Mouse (Mus musculus) heart, postnatal 10 days (tissue): ENCODE measurements around the gene Adam10. TPM values are rescaled to one million over a fixed set of nuclear protein-coding genes. Genes with fewer than 3 reads are reported as not detected.

ENCODE experiments used
- microRNA-seq, 2 experiments: library from miRNA; unstranded; fragments of <30 nt; microRNA quantifications; one replicate each; pipeline ENCODE4 v1.2.0; 2022
- total RNA-seq, 2 experiments: library from RNA; stranded (reverse); gene quantifications; 2 replicates each; pipeline ENCODE4 v1.2.3; 2021

Gene Adam10
- total RNA-seq, 2 experiments from 2014 or later: 66.0 to 80.3 TPM

Small RNAs within 50 kb of the gene (microRNA-seq; reads per million reads assigned to microRNA genes)
- 0 reads per million in 2 experiments for gene Gm25149

Other genes with a start within 250 kb of the Adam10 start
- 10 to 100 TPM; 29.8 to 33.2 TPM for gene Rnf111, start 175.3 kb upstream of the Adam10 start, total RNA-seq
- gene Sltm, start 136.2 kb upstream of the Adam10 start, total RNA-seq: 10 to 100 TPM; 30.7 to 30.8 TPM
- under 1 TPM; 0.74 to 0.93 TPM for gene Gm10642, start 22.7 kb upstream of the Adam10 start, total RNA-seq
- 10 to 100 TPM; 31.5 to 32.6 TPM for gene Mindy2, start 21.8 kb upstream of the Adam10 start, total RNA-seq